Mouse (Mus musculus): ENCODE measurements around the gene Abcc2. TPM values are rescaled to one million over a fixed set of nuclear protein-coding genes. Genes with fewer than 3 reads are reported as not detected.

The Abcc2 gene
- polyA plus RNA-seq, 1 experiment from 2014 or later, result not detected

DNA sequence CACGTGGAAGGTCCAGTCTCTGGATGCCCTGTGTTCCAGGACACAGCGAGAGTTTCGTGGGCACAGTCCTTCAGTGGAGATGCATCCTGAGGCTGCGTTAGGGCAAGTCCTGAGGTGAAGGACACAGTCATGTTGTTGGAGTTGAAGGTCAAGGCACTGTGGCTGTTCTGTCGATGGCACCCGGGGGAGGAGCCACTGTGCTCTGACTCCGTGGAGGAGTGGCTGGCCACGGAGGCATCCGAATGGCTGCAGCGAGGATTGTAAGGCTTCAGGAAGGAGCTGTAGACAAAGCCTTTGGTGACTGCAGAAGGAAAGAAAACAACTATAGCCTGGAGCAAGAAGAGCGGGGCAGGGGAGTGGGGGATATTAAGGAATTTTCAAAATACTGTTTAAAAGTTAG, 68.0 kb downstream of the Abcc2 start:
- POLR2A ChIA-PET, result no interaction called here
- in situ Hi-C loops (cut with MboI; ENCODE audit: low pct_unique_long_range_greater_than_20kb), result no loop called here
- DNase-seq (ENCODE audit: low read depth, low spot score) (no peak), ATAC-seq (no peak)
- no peak for TF ChIP-seq CTCF (IDR thresholded peaks at IDR 0.05)
- H3K27me3 ChIP-seq, result no peaks in the 10 kb centered on the region
- CTCF ChIA-PET, result no interaction called here

DNA sequence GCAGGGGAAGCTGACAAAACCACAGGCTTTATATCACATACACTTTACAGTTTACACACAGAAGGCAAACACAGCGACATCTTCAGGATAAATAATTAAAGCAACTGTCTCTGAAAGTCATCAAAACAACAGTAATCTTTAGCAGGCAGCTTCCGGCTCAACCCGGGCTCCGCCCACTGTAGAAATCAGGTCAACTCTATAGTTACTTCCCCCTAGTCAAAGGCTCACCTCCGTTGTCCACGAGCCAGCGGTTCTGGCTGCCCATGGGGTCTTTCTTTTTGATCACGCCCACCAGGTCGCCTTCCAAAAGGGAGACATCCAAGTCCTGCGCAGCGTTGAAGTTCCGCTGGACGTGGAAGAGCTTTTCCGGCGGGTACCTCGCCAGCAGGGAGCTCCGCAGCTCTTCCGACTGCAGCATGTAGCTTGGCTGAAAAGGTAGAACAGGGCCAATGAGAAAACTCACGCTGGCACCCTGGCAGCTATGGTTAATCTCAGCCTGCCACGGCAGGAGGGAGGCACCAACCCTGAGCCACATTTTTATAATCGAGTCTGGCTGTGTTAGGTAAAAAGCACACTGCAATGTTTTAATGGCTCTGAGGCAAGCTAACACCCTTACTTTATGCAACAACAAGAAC, 70.1 kb downstream of the Abcc2 start:
- DNase-seq (ENCODE audit: low read depth, low spot score) (no peak), ATAC-seq (no peak)
- TF ChIP-seq CTCF (IDR thresholded peaks at IDR 0.05), result no peak
- ChIA-PET POLR2A (no interaction called here), CTCF (no interaction called here)
- no peaks in the 10 kb centered on the region for H3K27me3 ChIP-seq
- in situ Hi-C loops (cut with MboI; ENCODE audit: low pct_unique_long_range_greater_than_20kb), result no loop called here

DNA sequence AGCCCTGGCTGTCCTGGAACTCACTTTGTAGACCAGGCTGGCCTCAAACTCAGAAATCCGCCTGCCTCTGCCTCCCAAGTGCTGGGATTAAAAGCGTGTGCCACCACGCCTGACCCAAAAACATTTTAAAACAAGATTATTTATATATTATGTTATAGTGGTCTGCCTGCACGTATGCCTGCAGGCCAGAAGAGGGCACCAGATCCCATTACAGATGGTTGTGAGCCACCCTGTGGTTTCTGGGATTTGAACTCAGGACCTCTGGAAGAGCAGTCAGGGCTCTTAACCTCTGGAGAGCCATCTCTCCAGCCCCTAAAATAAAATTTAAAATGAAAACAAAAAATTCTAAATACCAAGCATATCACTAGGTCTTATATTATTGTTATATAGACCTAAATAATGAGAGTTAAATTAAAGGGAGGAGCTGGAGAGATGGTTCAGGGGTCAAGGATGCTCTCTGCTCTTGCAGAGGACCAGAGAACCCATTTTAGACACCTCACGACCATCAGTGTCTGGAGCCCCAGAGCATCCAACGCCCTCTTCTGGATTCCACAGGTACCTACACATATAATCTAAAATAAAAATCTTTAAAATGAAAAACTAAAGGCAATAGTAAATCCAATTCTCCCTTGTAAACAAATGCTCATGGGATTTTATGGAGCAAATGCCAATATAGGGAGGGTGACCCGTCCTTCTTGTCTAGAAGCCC, 71.0 kb downstream of the Abcc2 start:
- DNase-seq (ENCODE audit: low read depth, low spot score), result no peak
- no peak for ATAC-seq
- ChIA-PET CTCF (no interaction called here), POLR2A (no interaction called here)
- peak; percentile 94 for TF ChIP-seq CTCF (IDR thresholded peaks at IDR 0.05)
- in situ Hi-C loops (cut with MboI; ENCODE audit: low pct_unique_long_range_greater_than_20kb), result no loop called here
- H3K27me3 ChIP-seq, result no peaks in the 10 kb centered on the region

DNA sequence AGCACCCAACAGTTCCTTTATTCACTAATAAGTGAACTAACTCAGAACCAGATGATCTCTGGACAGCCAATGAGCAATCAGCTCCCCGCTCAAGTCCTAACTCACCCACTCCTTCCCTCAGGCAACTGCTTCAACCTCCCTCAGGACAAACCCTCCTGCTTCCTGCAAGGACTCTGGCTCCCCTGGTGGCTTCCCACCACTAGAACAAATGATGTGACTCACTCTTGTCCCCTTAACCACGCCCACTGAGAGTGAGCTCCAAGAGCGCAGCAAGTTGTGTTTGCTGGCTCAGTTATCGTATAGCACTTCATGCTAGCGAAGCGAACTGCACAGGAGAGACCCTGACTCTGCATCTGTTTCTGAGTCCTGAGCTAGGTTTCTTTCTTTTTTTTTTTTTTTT, 75.4 kb downstream of the Abcc2 start:
- CTCF ChIA-PET, result no interaction called here
- H3K27me3 ChIP-seq, result no peaks in the 10 kb centered on the region
- ATAC-seq (peak; percentile 67), DNase-seq (ENCODE audit: low read depth, low spot score) (no peak)
- in situ Hi-C loops (cut with MboI; ENCODE audit: low pct_unique_long_range_greater_than_20kb), result no loop called here
- POLR2A ChIA-PET, result interaction anchor here (0.6 to 1.1 kb wide), 2 partner anchors 8 to 248 kb away, joined by 3 read pairs; no protein-coding TSS in a partner anchor
- TF ChIP-seq CTCF (IDR thresholded peaks at IDR 0.05), result peak; percentile 56

DNA sequence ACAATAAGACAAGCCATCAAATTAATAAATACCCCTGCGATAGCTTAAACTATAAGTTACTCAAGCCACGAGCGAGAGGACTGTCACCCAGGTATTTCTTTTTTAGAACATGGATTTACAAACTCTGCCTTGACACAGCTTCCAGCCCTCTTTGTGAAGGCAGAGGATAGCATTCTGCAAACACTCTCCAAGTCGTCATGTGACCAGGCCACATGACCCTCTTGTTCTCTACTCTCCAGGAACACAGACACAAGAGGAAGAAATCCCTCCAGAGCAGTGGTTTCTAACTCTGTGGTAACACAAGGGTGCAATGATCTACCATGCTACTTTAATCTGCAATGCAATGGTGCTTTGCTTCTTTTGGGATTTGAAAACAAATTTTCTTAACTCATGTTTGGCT, 88.4 kb downstream of the Abcc2 start:
- ChIA-PET POLR2A (no interaction called here), CTCF (no interaction called here)
- DNase-seq (ENCODE audit: low read depth, low spot score) (no peak), ATAC-seq (no peak)
- TF ChIP-seq CTCF (IDR thresholded peaks at IDR 0.05), result no peak
- in situ Hi-C loops (cut with MboI; ENCODE audit: low pct_unique_long_range_greater_than_20kb), result no loop called here
- no peaks in the 10 kb centered on the region for H3K27me3 ChIP-seq

DNA sequence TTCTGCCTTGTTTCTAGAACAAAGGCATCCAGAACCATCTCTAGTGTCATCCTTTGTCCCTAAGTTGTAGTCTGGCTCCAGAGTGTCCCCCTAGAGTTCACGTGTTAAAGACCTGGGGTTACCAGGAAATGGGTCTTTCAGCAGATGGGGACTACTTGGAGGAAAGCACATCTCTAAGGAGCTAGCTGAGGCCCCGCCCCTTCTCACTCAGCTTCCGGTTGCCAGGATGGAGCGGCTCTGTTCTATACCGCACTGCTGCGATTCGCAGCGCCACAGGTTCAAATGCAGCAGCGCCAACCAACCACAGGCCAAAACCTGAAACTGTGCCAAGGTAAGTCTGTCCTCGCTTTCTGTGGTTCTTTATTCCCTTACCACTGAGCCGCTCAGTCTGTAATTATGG, 92.4 kb downstream of the Abcc2 start:
- DNase-seq (ENCODE audit: low read depth, low spot score) (no peak), ATAC-seq (no peak)
- no peak for TF ChIP-seq CTCF (IDR thresholded peaks at IDR 0.05)
- ChIA-PET CTCF (no interaction called here), POLR2A (interaction anchor here (1.3 kb wide), 1 partner anchor 9 kb away, joined by 3 read pairs; no protein-coding TSS in a partner anchor)
- in situ Hi-C loops (cut with MboI; ENCODE audit: low pct_unique_long_range_greater_than_20kb), result no loop called here
- no peaks in the 10 kb centered on the region for H3K27me3 ChIP-seq

DNA sequence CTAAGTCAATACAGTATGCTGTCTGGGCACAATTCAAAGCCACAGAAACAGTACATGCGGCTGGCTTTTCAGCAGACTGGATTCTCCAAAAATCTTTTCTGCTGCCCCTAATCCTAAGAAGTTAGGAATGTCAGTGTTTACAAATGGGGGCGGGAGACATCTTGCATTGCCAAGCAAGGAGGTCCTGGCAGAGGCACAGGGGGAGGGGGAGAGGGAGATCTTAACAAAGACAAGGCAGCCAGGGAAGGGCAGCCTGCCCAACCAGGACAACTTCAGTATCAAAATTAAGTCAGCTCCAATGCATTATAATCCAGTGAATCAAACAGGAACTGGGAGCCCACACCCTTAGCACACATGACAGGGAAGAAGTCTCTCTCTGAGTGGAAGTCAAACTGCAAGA, 94.0 kb downstream of the Abcc2 start:
- in situ Hi-C loops (cut with MboI; ENCODE audit: low pct_unique_long_range_greater_than_20kb), result no loop called here
- CTCF ChIA-PET, result no interaction called here
- DNase-seq (ENCODE audit: low read depth, low spot score), result no peak
- POLR2A ChIA-PET, result interaction anchor here (0.7 kb wide), 1 partner anchor 22 kb away, joined by 3 read pairs; no protein-coding TSS in a partner anchor
- ATAC-seq, result no peak
- TF ChIP-seq CTCF (IDR thresholded peaks at IDR 0.05), result no peak
- no peaks in the 10 kb centered on the region for H3K27me3 ChIP-seq

DNA sequence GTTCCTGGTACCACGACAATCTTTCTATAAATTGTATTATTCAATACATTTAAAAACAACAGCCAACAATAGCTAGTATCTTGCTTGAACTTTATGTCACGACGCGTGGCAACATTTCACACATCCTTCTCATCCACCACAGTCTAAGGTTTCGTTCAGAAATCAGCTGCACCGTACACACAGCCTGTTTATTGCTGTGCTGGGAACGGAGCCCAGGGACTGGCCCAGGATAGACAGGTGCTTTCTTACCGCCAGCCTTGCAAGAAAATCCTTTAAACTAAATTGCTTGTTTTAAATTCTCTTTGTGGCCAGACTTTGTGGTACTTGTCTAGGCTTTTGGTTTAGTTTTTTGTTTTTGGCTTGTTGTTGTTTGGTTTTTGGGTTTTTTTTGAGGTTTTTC, 95.4 kb downstream of the Abcc2 start:
- CTCF ChIA-PET, result no interaction called here
- TF ChIP-seq CTCF (IDR thresholded peaks at IDR 0.05), result no peak
- POLR2A ChIA-PET, result no interaction called here
- no peaks in the 10 kb centered on the region for H3K27me3 ChIP-seq
- in situ Hi-C loops (cut with MboI; ENCODE audit: low pct_unique_long_range_greater_than_20kb), result no loop called here
- DNase-seq (ENCODE audit: low read depth, low spot score) (no peak), ATAC-seq (no peak)

DNA sequence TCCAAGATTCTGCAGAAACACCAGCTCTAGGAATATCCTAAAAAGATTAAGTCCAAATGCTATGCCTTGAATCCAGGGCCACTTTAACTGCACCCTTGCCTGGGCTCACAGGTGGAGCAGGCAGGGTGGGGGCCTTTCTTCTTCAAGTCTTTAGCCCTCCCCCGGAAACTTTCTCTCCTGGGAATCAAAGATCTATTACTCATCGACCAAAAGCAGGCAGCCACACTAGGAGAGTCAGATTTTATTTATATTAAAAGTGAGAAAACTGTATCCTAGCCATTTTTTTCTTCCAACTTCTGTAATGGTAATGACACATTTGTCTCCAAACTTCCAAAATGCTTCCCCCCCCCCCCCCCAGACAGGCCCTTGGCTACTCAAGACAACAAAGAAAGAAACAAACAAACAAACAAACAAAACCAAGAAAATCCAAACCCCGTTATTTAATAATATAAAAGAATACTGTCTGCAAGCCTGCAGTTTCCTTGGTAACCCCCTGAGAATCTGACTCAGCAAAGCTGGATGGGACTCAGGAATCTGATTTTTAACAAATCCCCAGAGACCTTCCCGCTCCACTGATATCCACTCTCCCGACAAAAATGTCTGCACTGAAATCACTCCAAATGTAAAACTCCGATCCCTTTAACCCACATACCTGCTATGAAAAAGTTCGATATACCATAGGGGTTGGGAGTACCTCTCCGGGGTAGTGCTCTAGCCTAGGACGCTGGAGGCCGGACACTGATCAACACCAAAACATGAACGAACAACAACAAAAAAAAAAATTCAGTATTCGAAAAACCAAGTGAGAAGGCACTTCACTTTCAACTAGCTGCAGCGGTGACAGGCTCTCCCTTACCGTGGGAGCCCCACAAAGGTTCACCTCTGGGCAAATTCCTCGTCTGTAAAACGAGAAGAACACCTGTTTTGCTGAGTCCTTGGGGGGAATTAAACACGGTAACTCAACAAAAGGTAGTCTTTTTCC, 96.4 kb downstream of the Abcc2 start:
- POLR2A ChIA-PET, result interaction anchor here (0.6 kb wide), 1 partner anchor 210 kb away, joined by 4 read pairs; no protein-coding TSS in a partner anchor
- CTCF ChIA-PET, result no interaction called here
- DNase-seq (ENCODE audit: low read depth, low spot score) (peak; percentile 49), ATAC-seq (no peak)
- in situ Hi-C loops (cut with MboI; ENCODE audit: low pct_unique_long_range_greater_than_20kb), result no loop called here
- no peak for TF ChIP-seq CTCF (IDR thresholded peaks at IDR 0.05)
- no peaks in the 10 kb centered on the region for H3K27me3 ChIP-seq

DNA sequence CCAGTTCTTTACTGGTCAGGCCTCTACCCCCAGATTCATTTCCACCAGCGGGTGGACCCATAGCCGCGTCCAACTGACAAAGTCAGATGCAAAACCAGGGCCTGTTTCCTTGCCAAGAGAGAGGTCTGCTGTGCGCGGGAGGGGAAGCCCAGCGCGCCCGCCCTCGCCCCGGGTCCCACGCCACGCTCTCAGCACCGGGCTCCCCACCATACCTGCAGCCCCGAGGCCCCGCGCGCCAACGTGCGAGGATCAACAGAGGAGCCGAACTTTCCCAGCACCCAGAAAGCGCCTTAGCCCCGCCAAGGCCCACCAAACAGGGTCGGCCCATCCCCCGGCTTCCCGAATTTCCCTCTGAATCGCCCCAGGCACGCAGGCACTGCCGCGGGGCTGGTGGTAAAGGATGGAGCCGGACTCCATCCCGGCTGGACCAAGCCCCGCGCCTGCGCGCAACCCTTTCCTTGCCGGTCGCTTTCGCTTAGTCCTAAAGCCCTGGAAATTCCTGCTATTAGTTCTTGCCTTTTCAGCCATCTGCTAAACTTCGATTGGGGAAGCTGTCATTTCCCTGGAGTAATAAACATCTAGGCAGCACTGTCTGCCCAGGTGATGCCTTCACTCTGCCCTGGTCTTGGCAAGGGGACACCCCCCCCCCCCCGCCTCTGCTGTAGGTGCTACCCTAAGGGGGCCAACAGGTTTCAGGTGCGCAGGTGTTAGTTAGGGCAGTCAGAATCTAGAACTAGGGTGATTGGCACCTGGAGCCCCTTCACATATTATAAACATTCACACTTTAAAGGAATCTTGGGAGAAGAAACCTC, 97.6 kb downstream of the Abcc2 start:
- CTCF ChIA-PET, result interaction anchor here (1.0 kb wide), 1 partner anchor 11 kb away, joined by 3 read pairs; no protein-coding TSS in a partner anchor
- DNase-seq (ENCODE audit: low read depth, low spot score), result no peak

More for the DNA sequence above, 97.6 kb downstream of the Abcc2 start:
- POLR2A ChIA-PET, result no interaction called here
- in situ Hi-C loops (cut with MboI; ENCODE audit: low pct_unique_long_range_greater_than_20kb), result no loop called here
- TF ChIP-seq CTCF (IDR thresholded peaks at IDR 0.05), result no peak
- no peaks in the 10 kb centered on the region for H3K27me3 ChIP-seq
- peak; percentile 67 for ATAC-seq
